Mouse (Mus musculus) forebrain, postnatal 0 days (tissue): ENCODE data around the gene Olfr1229. TPM values are rescaled to one million over a fixed set of nuclear protein-coding genes. Genes with fewer than 3 reads are reported as not detected.

ENCODE experiments used
- ATAC-seq: fragments of 200-750 bp; cut with Nextera tagmentation; 2 replicates; pipeline ENCODE4 v1.8.0; 2017; ENCODE audit warnings: mild to moderate bottlenecking, moderate library complexity
- DNase-seq: peaks from one replicate; pipeline ENCODE4 v3.0.0-alpha.2; 2015
- H3K27ac ChIP-seq: fragments of 300-500 bp; sonication (generic); 2 replicates; pipeline ENCODE4 v1.5.1; 2014; ENCODE audit warnings: low read depth, mild to moderate bottlenecking, antibody characterized with exemption, low read length, moderate library complexity, mixed read lengths
- H3K27me3 ChIP-seq: fragments of 300-500 bp; sonication (generic); 2 replicates; pipeline ENCODE4 v1.6.1; 2014; ENCODE audit warnings: mild to moderate bottlenecking, low read length, mixed read lengths; ENCODE audit not compliant: insufficient read depth
- H3K36me3 ChIP-seq: fragments of 300-500 bp; sonication (generic); 2 replicates; pipeline ENCODE4 v1.6.1; 2014; ENCODE audit warnings: mild to moderate bottlenecking, moderate library complexity; ENCODE audit not compliant: insufficient read depth
- H3K4me1 ChIP-seq: fragments of 300-500 bp; sonication (generic); 2 replicates; pipeline ENCODE4 v1.6.1; 2014; ENCODE audit warnings: antibody characterized with exemption; ENCODE audit not compliant: insufficient read depth
- H3K4me2 ChIP-seq: fragments of 300-500 bp; sonication (generic); 2 replicates; pipeline ENCODE4 v1.6.1; 2014; ENCODE audit warnings: low read depth, mild to moderate bottlenecking, moderate library complexity
- H3K4me3 ChIP-seq: fragments of 300-500 bp; sonication (generic); 2 replicates; pipeline ENCODE4 v1.5.1; 2014; ENCODE audit warnings: low read depth, low read length, mixed read lengths
- H3K9ac ChIP-seq: fragments of 300-500 bp; sonication (generic); 2 replicates; pipeline ENCODE4 v1.6.1; 2014; ENCODE audit warnings: mild to moderate bottlenecking
- H3K9me3 ChIP-seq: fragments of 300-500 bp; sonication (generic); 2 replicates; pipeline ENCODE4 v1.6.1; 2016; ENCODE audit warnings: low read length
- CTCF ChIP-seq: sonication (generic); IDR thresholded peaks from 2 replicates; pipeline ENCODE4 v1.5.1; 2016; ENCODE audit warnings: antibody characterized with exemption, control low read depth, low read depth
- WGBS: fragments of 180-500 bp; shearing (Covaris S2); extraction: QIAGEN DNeasy Blood & Tissue Kit; methylation state at CpG from one replicate; pipeline ENCODE4 v1.1.7; 2014; 5-methylcytosine and 5-hydroxymethylcytosine counted together
- polyA plus RNA-seq: library from polyadenylated mRNA; unstranded; fragments of >200 nt; fragmentation: Nextera tagmentation; extraction: Ambion mirVana; gene quantifications from 2 replicates; pipeline ENCODE4 v1.2.1, GENCODE M21; 2015
- total RNA-seq: library from RNA; depleted of rRNA; stranded (reverse); fragments of >200 nt; gene quantifications from 2 replicates; pipeline ENCODE4 v1.2.3, GENCODE M21; 2014; rRNA removed

The Olfr1229 gene
- not detected in 2 replicates for total RNA-seq
- polyA plus RNA-seq = not detected in 2 replicates

DNA sequence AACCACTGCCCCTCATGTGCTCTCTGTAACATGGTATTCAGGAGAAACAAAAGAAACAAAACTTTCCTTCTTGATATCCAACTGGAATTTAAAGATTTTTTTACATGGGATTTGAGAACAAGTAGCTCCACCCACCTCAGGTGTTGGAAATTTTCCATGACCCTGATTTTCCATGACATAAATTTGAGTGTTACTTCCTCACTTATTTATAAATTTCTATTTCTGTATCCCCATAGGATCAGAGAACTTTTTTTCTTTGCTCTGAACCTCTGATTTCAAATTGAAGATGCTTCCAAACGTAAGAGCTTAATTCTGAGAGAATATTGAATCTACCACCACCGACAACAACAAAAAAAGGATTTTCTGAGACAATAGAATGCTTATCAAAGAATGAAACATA is at the start of gene Olfr1229:
TSS of gene Olfr1229 (minus strand) at position 101 of the 400 bp plus-strand sequence.
- DNase-seq = no peak
- ATAC-seq = no peak
- H3K36me3 ChIP-seq = no peaks in the 10 kb centered on the region
- WGBS = 75% methylated on average over 2 of the region's 2 CpGs
- H3K9me3 ChIP-seq = no peaks in the 10 kb centered on the region
- H3K4me3 ChIP-seq = no peak within 1 kb of the TSS
- H3K27me3 ChIP-seq = no peaks in the 10 kb centered on the region
- no peaks in the 10 kb centered on the region for H3K4me1 ChIP-seq
- no peak within 1 kb of the TSS for H3K4me2 ChIP-seq
- H3K9ac ChIP-seq = no peak within 1 kb of the TSS
- H3K27ac ChIP-seq = no peak within 1 kb of the TSS
- no peak for TF ChIP-seq CTCF

DNA sequence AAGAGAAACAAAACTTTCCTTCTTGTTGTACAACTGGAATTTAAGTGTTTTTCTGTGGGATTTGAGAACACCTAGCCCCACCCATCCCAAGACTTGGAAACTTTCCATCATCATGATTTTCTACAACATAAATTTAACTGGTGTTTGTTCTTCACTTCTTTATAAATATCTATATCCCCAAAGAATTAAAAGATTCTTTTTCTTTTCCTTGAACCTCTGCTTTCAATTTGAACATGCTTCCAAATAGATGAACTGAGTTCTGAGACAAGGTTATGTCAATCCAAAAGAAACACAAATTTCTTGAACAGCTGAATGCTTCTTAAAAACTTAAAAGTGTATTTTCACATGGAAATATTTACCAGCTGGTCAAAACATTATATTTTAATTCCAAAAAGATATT is 41.8 kb upstream of the Olfr1229 start, which contains the start of gene Olfr1232:
TSS of gene Olfr1232 (minus strand) at position 101 of the 400 bp plus-strand sequence.
- no peak for ATAC-seq
- Histone ChIP-seq H3K4me3 (no peak within 1 kb of the TSS), H3K27ac (no peak within 1 kb of the TSS), H3K9me3 (no peaks in the 10 kb centered on the region), H3K4me2 (no peak within 1 kb of the TSS), H3K9ac (no peak within 1 kb of the TSS), H3K36me3 (no peaks in the 10 kb centered on the region), H3K4me1 (no peaks in the 10 kb centered on the region), H3K27me3 (no peaks in the 10 kb centered on the region)
- DNase-seq = no peak
- TF ChIP-seq CTCF = no peak

DNA sequence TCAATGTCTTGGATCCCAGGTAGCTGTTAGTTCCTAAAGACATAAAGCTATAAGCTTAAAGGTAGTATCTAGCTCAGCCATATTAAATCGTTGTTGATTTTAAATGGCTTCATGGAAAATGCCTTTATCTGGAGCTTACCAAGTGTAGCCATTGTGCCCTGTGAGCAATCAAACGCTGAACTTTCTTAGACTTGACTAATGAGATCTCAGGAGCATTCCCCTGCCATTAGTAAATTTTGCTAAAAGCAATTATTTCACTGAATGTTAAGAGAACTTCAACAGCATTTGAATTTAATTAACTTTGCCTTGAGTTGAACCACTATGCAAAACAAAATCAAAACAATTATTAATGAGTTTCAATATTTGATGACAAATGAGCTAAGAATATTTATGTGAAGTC is 19.2 kb upstream of the Olfr1229 start, which contains the start of gene Olfr1231:
TSS of gene Olfr1231 (minus strand) at position 101 of the 400 bp plus-strand sequence.
- Histone ChIP-seq H3K36me3 (no peaks in the 10 kb centered on the region), H3K27me3 (no peaks in the 10 kb centered on the region), H3K4me1 (no peaks in the 10 kb centered on the region), H3K27ac (no peak within 1 kb of the TSS), H3K4me2 (no peak within 1 kb of the TSS), H3K9ac (no peak within 1 kb of the TSS), H3K9me3 (no peaks in the 10 kb centered on the region), H3K4me3 (no peak within 1 kb of the TSS)
- ATAC-seq = no peak
- WGBS = 52% methylated on average over 2 of the region's 2 CpGs
- no peak for TF ChIP-seq CTCF
- no peak for DNase-seq

DNA sequence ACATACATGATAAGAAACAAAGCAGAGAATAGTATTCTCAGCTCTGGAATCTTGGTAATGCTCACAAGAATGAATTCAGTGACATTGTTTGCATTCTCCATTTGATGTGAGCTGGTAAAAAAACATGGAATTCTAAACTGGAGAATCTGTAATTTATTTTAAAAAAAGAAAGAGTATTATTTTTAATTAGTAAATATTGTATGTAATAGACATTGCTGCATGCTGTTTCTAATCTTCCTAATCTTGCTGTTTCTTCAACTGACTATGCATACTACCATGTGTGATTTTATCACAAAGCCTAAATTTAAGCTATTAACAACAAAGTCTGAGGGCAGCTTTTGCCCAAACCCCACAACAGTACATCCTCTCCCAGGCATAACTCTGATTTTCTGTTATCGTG is 9.4 kb upstream of the Olfr1229 start, which contains the start of gene Olfr1230:
TSS of gene Olfr1230 (minus strand) at position 101 of the 400 bp plus-strand sequence.
- Histone ChIP-seq H3K9ac (no peak within 1 kb of the TSS), H3K9me3 (no peaks in the 10 kb centered on the region), H3K4me3 (no peak within 1 kb of the TSS), H3K27me3 (no peaks in the 10 kb centered on the region), H3K27ac (no peak within 1 kb of the TSS), H3K4me2 (no peak within 1 kb of the TSS), H3K4me1 (no peaks in the 10 kb centered on the region), H3K36me3 (no peaks in the 10 kb centered on the region)
- TF ChIP-seq CTCF = no peak
- ATAC-seq (no peak), DNase-seq (no peak)
- 87% methylated on average over 1 of the region's 1 CpGs for WGBS

DNA sequence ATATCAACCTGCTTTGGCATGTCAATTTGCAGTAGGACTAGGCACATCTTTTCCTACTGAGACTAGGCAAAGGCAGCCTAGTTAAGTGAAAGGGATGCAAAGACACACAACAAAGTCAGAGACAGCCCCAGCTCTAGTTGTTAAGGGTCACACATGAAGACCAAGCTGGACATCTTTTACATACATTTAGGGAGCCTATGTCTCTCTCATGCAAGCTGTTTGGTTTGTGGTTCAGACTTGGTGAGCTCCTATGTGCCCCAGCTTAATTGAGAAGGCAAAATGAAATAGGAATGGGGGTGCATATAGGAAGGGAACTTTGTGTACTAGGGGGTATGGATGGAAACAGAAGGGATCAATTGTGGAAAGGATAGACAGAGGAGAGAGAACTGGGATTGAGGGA is 33.9 kb downstream of the Olfr1229 start, which contains the start of gene Olfr1228:
TSS of gene Olfr1228 (minus strand) at position 101 of the 400 bp plus-strand sequence.
- ATAC-seq (no peak), DNase-seq (no peak)
- Histone ChIP-seq H3K4me1 (no peaks in the 10 kb centered on the region), H3K9me3 (no peaks in the 10 kb centered on the region), H3K27me3 (no peaks in the 10 kb centered on the region), H3K9ac (no peak within 1 kb of the TSS), H3K36me3 (no peaks in the 10 kb centered on the region), H3K4me3 (no peak within 1 kb of the TSS), H3K27ac (no peak within 1 kb of the TSS), H3K4me2 (no peak within 1 kb of the TSS)
- TF ChIP-seq CTCF = no peak

Other genes starting within 250 kb of the Olfr1229 start
- gene Olfr1218, start 226.8 kb downstream of the Olfr1229 start, total RNA-seq = not detected in 2 replicates
- gene Olfr1218, start 226.8 kb downstream of the Olfr1229 start, polyA plus RNA-seq = not detected in 2 replicates
- gene Olfr1219, start 204.5 kb downstream of the Olfr1229 start, total RNA-seq = not detected in 2 replicates
- not detected in 2 replicates for gene Olfr1219, start 204.5 kb downstream of the Olfr1229 start, polyA plus RNA-seq
- gene Olfr1220, start 181.2 kb downstream of the Olfr1229 start, total RNA-seq = not detected in 2 replicates
- gene Olfr1220, start 181.2 kb downstream of the Olfr1229 start, polyA plus RNA-seq = not detected in 2 replicates
- gene Olfr1221, start 170.7 kb downstream of the Olfr1229 start, total RNA-seq = not detected in 2 replicates
- not detected in 2 replicates for gene Olfr1221, start 170.7 kb downstream of the Olfr1229 start, polyA plus RNA-seq
- not detected in 2 replicates for gene Olfr1222, start 155.0 kb downstream of the Olfr1229 start, total RNA-seq
- not detected in 2 replicates for gene Olfr1222, start 155.0 kb downstream of the Olfr1229 start, polyA plus RNA-seq
- not detected in 2 replicates for gene Olfr1223, start 136.5 kb downstream of the Olfr1229 start, total RNA-seq
- gene Olfr1223, start 136.5 kb downstream of the Olfr1229 start, polyA plus RNA-seq = not detected in 2 replicates
- gene Olfr1224-ps1, start 123.9 kb downstream of the Olfr1229 start, total RNA-seq = not detected in 2 replicates
- gene Olfr1224-ps1, start 123.9 kb downstream of the Olfr1229 start, polyA plus RNA-seq = not detected in 2 replicates
- gene Olfr1225, start 113.3 kb downstream of the Olfr1229 start, total RNA-seq = not detected in 2 replicates
- gene Olfr1225, start 113.3 kb downstream of the Olfr1229 start, polyA plus RNA-seq = not detected in 2 replicates
- gene Olfr1226, start 88.0 kb downstream of the Olfr1229 start, total RNA-seq = not detected in 2 replicates
- gene Olfr1226, start 88.0 kb downstream of the Olfr1229 start, polyA plus RNA-seq = not detected in 2 replicates
- not detected in 2 replicates for gene Olfr1228, start 34.0 kb downstream of the Olfr1229 start, total RNA-seq
- gene Olfr1228, start 34.0 kb downstream of the Olfr1229 start, polyA plus RNA-seq = not detected in 2 replicates
- not detected in 2 replicates for gene Olfr1230, start 9.3 kb upstream of the Olfr1229 start, total RNA-seq
- not detected in 2 replicates for gene Olfr1230, start 9.3 kb upstream of the Olfr1229 start, polyA plus RNA-seq
- not detected in 2 replicates for gene Olfr1231, start 19.1 kb upstream of the Olfr1229 start, total RNA-seq
- gene Olfr1231, start 19.1 kb upstream of the Olfr1229 start, polyA plus RNA-seq = not detected in 2 replicates
- not detected in 2 replicates for gene Olfr1232, start 41.7 kb upstream of the Olfr1229 start, total RNA-seq
- not detected in 2 replicates for gene Olfr1232, start 41.7 kb upstream of the Olfr1229 start, polyA plus RNA-seq
- gene Olfr1233, start 54.4 kb upstream of the Olfr1229 start, total RNA-seq = not detected in 2 replicates
- not detected in 2 replicates for gene Olfr1233, start 54.4 kb upstream of the Olfr1229 start, polyA plus RNA-seq
- gene Olfr1234, start 76.9 kb upstream of the Olfr1229 start, total RNA-seq = not detected in 2 replicates
- not detected in 2 replicates for gene Olfr1234, start 76.9 kb upstream of the Olfr1229 start, polyA plus RNA-seq
- gene Olfr1238, start 121.7 kb upstream of the Olfr1229 start, total RNA-seq = not detected in 2 replicates
- gene Olfr1238, start 121.7 kb upstream of the Olfr1229 start, polyA plus RNA-seq = not detected in 2 replicates
- gene Olfr1239, start 132.4 kb upstream of the Olfr1229 start, total RNA-seq = not detected in 2 replicates
- gene Olfr1239, start 132.4 kb upstream of the Olfr1229 start, polyA plus RNA-seq = not detected in 2 replicates
- not detected in 2 replicates for gene Olfr1240, start 155.0 kb upstream of the Olfr1229 start, total RNA-seq
- not detected in 2 replicates for gene Olfr1240, start 155.0 kb upstream of the Olfr1229 start, polyA plus RNA-seq
- not detected in 2 replicates for gene Olfr1241, start 199.1 kb upstream of the Olfr1229 start, total RNA-seq
- not detected in 2 replicates for gene Olfr1241, start 199.1 kb upstream of the Olfr1229 start, polyA plus RNA-seq
- gene Olfr1242, start 210.3 kb upstream of the Olfr1229 start, total RNA-seq = not detected in 2 replicates
- not detected in 2 replicates for gene Olfr1242, start 210.3 kb upstream of the Olfr1229 start, polyA plus RNA-seq
- gene Olfr1243, start 243.5 kb upstream of the Olfr1229 start, total RNA-seq = not detected in 2 replicates
- not detected in 2 replicates for gene Olfr1243, start 243.5 kb upstream of the Olfr1229 start, polyA plus RNA-seq